Mouse (Mus musculus): ENCODE results near the gene Ptma.

DNA sequence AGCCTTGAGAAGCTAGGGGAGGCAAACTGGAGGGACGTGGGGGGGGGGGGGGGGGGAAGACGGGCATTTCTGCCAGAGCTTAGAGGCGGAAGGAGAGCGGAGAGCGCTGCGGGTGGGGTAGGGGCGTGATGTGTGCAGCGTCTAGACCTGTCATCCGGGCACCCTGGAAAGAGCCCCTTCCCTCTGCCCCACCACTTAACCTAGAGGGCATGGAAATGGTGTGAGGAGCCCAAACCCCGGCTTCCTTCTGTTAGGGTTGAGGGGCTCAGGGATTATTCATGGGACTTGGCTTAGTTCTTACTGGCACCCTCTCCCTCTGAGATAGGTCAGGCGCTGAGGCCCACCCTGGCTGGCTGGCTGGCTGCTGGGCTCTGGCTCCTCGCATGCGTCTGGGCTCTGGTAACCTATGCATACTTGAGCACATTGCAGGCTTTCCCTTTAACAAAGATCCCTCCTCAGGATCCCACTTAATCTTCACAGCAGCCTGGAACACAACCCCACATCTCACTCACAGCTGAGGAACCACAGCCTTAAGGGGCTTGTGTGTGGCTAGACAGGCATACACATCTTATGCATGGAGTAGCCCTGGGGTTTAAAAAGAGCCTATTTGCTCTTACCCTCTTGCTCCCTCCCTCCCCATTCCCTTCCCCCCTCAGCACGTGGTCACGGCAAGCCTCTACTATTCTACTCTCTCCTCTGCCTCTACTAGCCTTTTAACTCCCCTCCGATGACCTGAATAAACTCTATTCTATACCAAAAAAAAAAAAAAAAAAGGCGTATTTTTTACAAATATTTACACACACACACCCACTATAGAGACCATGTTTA is 24.1 kb upstream of the Ptma start:
- TF ChIP-seq CTCF (IDR thresholded peaks at IDR 0.05; ENCODE audit: low read depth), result no peak
- no peak for TF ChIP-seq EP300 (IDR thresholded peaks at IDR 0.05; ENCODE audit: low read depth)
